Mouse (Mus musculus): ENCODE measurements at regions not wholly inside any gene's neighbourhood (a gene's known extent, or its start where the extent isn't known, plus 50 kb on each side); places are given as distances from the start of the nearest gene placed in this dataset.

GRCm38 (mm10) chr19:6612441-6612840, 69.6 kb upstream of the Slc22a12 start:
- WGBS (ENCODE audit: insufficient replicate concordance) = 74% methylated on average over 7 of the region's 7 CpGs
- Histone ChIP-seq H3K4me1 (ENCODE audit: insufficient read depth) (no peaks in the 10 kb centered on the region), H3K9me3 (ENCODE audit: low read length) (no peaks in the 10 kb centered on the region)

DNA sequence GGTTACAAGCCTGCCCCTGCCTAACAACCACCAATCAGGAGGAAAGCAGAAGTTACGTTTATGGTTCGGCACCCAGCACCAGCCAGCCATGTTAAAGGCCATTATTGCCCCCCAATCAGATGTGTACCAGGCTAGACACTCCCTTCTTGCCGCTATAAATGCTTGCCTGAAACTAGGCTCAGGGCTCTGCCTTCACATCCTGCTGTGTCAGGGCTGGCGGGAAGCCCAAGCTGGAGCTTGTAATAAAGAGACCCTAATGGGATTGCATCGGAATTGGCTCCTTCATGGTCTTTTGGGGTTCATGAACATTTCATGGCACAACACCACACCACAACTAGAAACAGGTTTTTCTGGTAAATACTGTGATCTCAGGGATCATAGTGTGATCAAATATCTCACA, 69.1 kb upstream of the Slc22a12 start:
- H3K9me3 ChIP-seq (ENCODE audit: low read length) = no peaks in the 10 kb centered on the region
- H3K4me3 ChIP-seq (ENCODE audit: low read depth, low read length) = no peak overlapping the region
- no peaks in the 10 kb centered on the region for H3K36me3 ChIP-seq (replicated peaks; ENCODE audit: insufficient read depth, low read length)
- TF ChIP-seq CTCF (IDR thresholded peaks at IDR 0.05; ENCODE audit: low read depth) (no peak), EP300 (IDR thresholded peaks at IDR 0.05; ENCODE audit: low read depth) (no peak)
- 67% methylated on average over 5 of the region's 5 CpGs for WGBS (ENCODE audit: insufficient replicate concordance)
- DNase-seq = no peak
- no peaks in the 10 kb centered on the region for H3K27me3 ChIP-seq (ENCODE audit: insufficient read depth, low read length)
- no peak overlapping the region for H3K9ac ChIP-seq (replicated peaks)
- no peaks in the 10 kb centered on the region for H3K4me1 ChIP-seq (ENCODE audit: insufficient read depth)
- H3K4me2 ChIP-seq (ENCODE audit: low read depth, low read length) = no peak overlapping the region
- ATAC-seq = no peak
- H3K27ac ChIP-seq (ENCODE audit: low read depth) = no peak overlapping the region

More at GRCm38 (mm10) chr19:6612441-6612840, 69.6 kb upstream of the Slc22a12 start:
- TF ChIP-seq CTCF (IDR thresholded peaks at IDR 0.05; ENCODE audit: low read depth) (no peak), EP300 (IDR thresholded peaks at IDR 0.05; ENCODE audit: low read depth) (no peak)
- H3K27me3 ChIP-seq (ENCODE audit: insufficient read depth, low read length) = no peaks in the 10 kb centered on the region
- H3K4me3 ChIP-seq (ENCODE audit: low read depth, low read length) = no peak overlapping the region
- ATAC-seq (no peak), DNase-seq (no peak)
- no peak overlapping the region for H3K27ac ChIP-seq (ENCODE audit: low read depth)
- no peak overlapping the region for H3K4me2 ChIP-seq (ENCODE audit: low read depth, low read length)
- H3K9ac ChIP-seq (replicated peaks) = no peak overlapping the region
- no peaks in the 10 kb centered on the region for H3K36me3 ChIP-seq (replicated peaks; ENCODE audit: insufficient read depth, low read length)

GRCm38 (mm10) chr19:6610715-6611114, 67.9 kb upstream of the Slc22a12 start:
- Histone ChIP-seq H3K36me3 (replicated peaks; ENCODE audit: insufficient read depth, low read length) (no peaks in the 10 kb centered on the region), H3K9me3 (ENCODE audit: low read length) (no peaks in the 10 kb centered on the region), H3K4me2 (ENCODE audit: low read depth, low read length) (no peak overlapping the region), H3K27me3 (ENCODE audit: insufficient read depth, low read length) (no peaks in the 10 kb centered on the region), H3K27ac (ENCODE audit: low read depth) (no peak overlapping the region), H3K4me3 (ENCODE audit: low read depth, low read length) (no peak overlapping the region), H3K4me1 (ENCODE audit: insufficient read depth) (no peaks in the 10 kb centered on the region), H3K9ac (replicated peaks) (no peak overlapping the region)
- DNase-seq (no peak), ATAC-seq (no peak)
- no peak for TF ChIP-seq CTCF (IDR thresholded peaks at IDR 0.05; ENCODE audit: low read depth)
- no peak for TF ChIP-seq EP300 (IDR thresholded peaks at IDR 0.05; ENCODE audit: low read depth)
- 64% methylated on average over 5 of the region's 5 CpGs for WGBS (ENCODE audit: insufficient replicate concordance)

- WGBS (ENCODE audit: insufficient replicate concordance) = 63% methylated on average over 8 of the region's 8 CpGs
- no peak for DNase-seq
- Histone ChIP-seq H3K4me3 (ENCODE audit: low read depth, low read length) (no peak overlapping the region), H3K9me3 (ENCODE audit: low read length) (no peaks in the 10 kb centered on the region), H3K9ac (replicated peaks) (no peak overlapping the region), H3K36me3 (replicated peaks; ENCODE audit: insufficient read depth, low read length) (no peaks in the 10 kb centered on the region), H3K27me3 (ENCODE audit: insufficient read depth, low read length) (no peaks in the 10 kb centered on the region), H3K4me1 (ENCODE audit: insufficient read depth) (no peaks in the 10 kb centered on the region), H3K27ac (ENCODE audit: low read depth) (no peak overlapping the region), H3K4me2 (ENCODE audit: low read depth, low read length) (no peak overlapping the region)
- TF ChIP-seq EP300 (IDR thresholded peaks at IDR 0.05; ENCODE audit: low read depth) (no peak), CTCF (IDR thresholded peaks at IDR 0.05; ENCODE audit: low read depth) (no peak)
- ATAC-seq = no peak
These were observed 67.2 kb upstream of the Slc22a12 start for GRCm38 (mm10) chr19:6610051-6610450.

GRCm38 (mm10) chr19:6607501-6607900, 64.7 kb upstream of the Slc22a12 start:
- 69% methylated on average over 2 of the region's 2 CpGs for WGBS (ENCODE audit: insufficient replicate concordance)
- no peaks in the 10 kb centered on the region for H3K27me3 ChIP-seq (ENCODE audit: insufficient read depth, low read length)
- no peak overlapping the region for H3K27ac ChIP-seq (ENCODE audit: low read depth)
- DNase-seq (no peak), ATAC-seq (no peak)
- H3K4me3 ChIP-seq (ENCODE audit: low read depth, low read length) = no peak overlapping the region
- H3K4me1 ChIP-seq (ENCODE audit: insufficient read depth) = no peaks in the 10 kb centered on the region
- no peak for TF ChIP-seq EP300 (IDR thresholded peaks at IDR 0.05; ENCODE audit: low read depth)
- TF ChIP-seq CTCF (IDR thresholded peaks at IDR 0.05; ENCODE audit: low read depth) = peak; percentile 20; the same call in 1 of the 2 replicates
- H3K9me3 ChIP-seq (ENCODE audit: low read length) = no peaks in the 10 kb centered on the region
- no peak overlapping the region for H3K9ac ChIP-seq (replicated peaks)
- H3K4me2 ChIP-seq (ENCODE audit: low read depth, low read length) = no peak overlapping the region
- H3K36me3 ChIP-seq (replicated peaks; ENCODE audit: insufficient read depth, low read length) = no peaks in the 10 kb centered on the region

DNA sequence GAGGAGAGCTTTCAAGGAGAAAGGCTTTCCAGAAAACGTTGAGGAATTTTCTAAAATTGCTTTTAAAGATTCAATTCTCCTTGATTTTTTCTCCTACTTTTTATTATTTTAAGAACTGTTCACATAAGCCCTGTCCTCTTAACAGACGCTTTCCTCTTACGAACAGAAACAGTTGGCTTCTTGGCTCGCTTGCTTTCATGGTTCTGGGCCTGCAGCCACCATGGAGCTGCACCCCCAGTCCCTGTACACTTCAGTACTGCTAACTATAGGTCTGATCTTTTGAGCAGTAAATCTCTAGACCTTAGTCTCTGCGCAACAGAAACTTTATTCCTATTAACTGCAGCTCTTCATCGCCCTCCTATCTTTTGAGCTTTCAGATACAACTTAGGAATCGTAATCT, 63.8 kb upstream of the Slc22a12 start:
- Histone ChIP-seq H3K27ac (ENCODE audit: low read depth) (no peak overlapping the region), H3K9me3 (ENCODE audit: low read length) (no peaks in the 10 kb centered on the region), H3K4me2 (ENCODE audit: low read depth, low read length) (no peak overlapping the region), H3K4me3 (ENCODE audit: low read depth, low read length) (no peak overlapping the region), H3K9ac (replicated peaks) (no peak overlapping the region), H3K27me3 (ENCODE audit: insufficient read depth, low read length) (no peaks in the 10 kb centered on the region), H3K36me3 (replicated peaks; ENCODE audit: insufficient read depth, low read length) (no peaks in the 10 kb centered on the region), H3K4me1 (ENCODE audit: insufficient read depth) (no peaks in the 10 kb centered on the region)
- TF ChIP-seq CTCF (IDR thresholded peaks at IDR 0.05; ENCODE audit: low read depth) (no peak), EP300 (IDR thresholded peaks at IDR 0.05; ENCODE audit: low read depth) (no peak)
- ATAC-seq (no peak), DNase-seq (no peak)
- 73% methylated on average over 7 of the region's 7 CpGs for WGBS (ENCODE audit: insufficient replicate concordance)

DNA sequence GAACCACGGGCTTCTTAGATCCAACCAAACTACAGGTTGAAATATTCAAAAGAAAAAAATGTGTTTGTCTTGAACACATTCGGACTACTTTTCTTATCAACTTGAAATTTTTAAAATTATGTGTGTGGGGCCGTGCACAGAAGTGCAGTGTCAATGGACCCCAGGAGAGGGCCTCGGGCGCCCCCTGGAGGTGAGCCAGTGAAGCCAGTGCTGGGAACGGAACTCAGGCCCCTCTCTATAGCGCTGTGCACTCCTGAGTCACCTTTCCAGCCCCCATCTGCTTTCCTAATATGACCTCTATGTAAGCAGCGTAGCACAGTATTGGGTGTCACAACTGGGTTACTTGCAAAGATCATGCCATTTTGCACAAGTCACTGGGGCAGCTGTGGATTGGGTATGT, 61.9 kb upstream of the Slc22a12 start:
- H3K27ac ChIP-seq (ENCODE audit: low read depth) = no peak overlapping the region
- H3K4me2 ChIP-seq (ENCODE audit: low read depth, low read length) = no peak overlapping the region
- 54% methylated on average over 8 of the region's 8 CpGs for WGBS (ENCODE audit: insufficient replicate concordance)
- no peak overlapping the region for H3K9ac ChIP-seq (replicated peaks)
- TF ChIP-seq EP300 (IDR thresholded peaks at IDR 0.05; ENCODE audit: low read depth) (no peak), CTCF (IDR thresholded peaks at IDR 0.05; ENCODE audit: low read depth) (peak; percentile 26; the same call in 1 of the 2 replicates)
- ATAC-seq = no peak
- H3K36me3 ChIP-seq (replicated peaks; ENCODE audit: insufficient read depth, low read length) = no peaks in the 10 kb centered on the region
- DNase-seq = no peak
- no peaks in the 10 kb centered on the region for H3K9me3 ChIP-seq (ENCODE audit: low read length)
- H3K4me3 ChIP-seq (ENCODE audit: low read depth, low read length) = no peak overlapping the region
- H3K4me1 ChIP-seq (ENCODE audit: insufficient read depth) = no peaks in the 10 kb centered on the region; the same call in 1 of the 2 replicates
- no peaks in the 10 kb centered on the region for H3K27me3 ChIP-seq (ENCODE audit: insufficient read depth, low read length)

Data from liver, postnatal 0 days (tissue).